Mouse (Mus musculus) CD8-positive naive resting alpha-beta T cell, adult 57 days (primary cell): ENCODE results near the gene Fadd. TPM values are rescaled to one million over a fixed set of nuclear protein-coding genes. Genes with fewer than 3 reads are reported as not detected.

Source experiments
- total RNA-seq: library from RNA; stranded (reverse); gene quantifications from one replicate; pipeline ENCODE4 v1.2.4, GENCODE M21; 2023

The Fadd gene
- 5.3 TPM for total RNA-seq

DNA sequence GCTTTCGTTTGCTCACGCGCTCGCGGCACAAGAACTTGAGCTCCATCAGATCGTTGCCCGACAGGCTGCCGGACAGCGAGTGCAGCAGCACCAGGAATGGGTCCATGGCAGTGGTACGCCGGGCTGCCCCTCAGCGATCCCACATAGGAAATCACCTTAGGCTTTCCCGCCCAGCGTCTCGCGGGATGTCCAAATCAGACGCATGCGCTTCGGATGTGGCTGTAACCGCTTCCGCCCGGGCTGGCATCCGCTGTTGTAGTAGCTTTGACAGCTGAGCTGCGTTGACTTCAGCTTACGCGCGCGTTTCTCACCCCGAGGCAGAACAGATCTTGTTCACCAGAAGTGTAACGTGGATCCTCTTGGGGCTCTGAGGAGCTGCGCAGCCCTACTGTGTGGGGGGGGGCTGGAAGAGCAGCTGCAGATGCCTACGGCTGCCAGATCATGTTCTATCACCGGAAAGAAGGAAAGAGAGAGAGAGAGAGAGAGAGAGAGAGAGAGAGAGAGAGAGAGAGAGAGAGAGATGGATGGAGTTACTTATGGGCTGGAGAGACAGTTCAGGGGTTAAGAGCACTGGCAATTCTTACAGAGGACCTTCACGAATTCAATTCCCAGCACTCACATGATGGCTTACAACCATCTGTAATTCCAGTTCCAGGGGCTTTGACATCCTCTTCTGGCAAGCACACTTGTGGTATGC lies at the start of gene Fadd:
Gene Fadd, minus strand, starts transcription at position 180 of the 697 bp plus-strand sequence.

DNA sequence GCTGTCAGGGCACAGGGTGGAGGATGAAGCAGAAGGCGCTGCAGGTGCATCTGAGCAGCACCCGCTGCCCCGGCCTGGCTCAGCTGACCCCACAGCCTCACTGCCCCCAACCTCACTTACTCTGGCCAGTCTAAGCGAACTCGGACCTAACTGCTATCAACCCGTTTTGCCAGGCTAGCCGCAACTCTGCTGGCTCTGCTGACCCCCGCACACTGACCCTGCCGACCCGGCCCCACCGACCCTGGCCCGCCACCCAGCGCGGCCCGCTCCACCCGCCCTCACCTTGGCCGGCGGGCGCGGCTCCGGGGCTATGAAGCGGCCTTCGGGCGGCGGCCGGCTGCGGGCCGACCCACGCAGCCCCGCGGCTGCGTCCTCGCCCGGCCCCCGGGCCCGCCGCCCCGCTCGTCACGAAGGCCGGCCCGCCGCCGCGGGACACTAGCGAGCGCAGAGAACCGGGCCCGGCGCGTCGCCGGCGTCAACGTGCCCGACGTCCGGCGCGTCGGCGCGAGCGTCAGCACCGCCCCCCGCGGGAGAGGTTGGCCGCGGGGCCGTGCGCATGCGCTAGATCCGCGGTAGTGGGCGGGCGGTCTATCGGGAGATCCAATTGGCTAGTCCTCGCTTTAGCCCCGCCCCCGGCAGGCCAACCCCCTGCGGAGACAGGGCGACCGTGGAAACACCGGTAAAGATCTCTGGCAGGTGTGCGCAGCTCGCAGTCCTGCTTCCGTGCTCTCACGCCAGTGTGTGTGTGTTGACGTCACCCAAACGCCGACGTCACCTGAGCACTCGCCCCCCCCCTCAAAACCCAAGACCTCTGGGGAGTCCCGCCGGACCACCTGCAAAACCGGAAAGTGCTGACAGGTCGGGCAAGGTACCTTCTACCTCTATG lies 28.8 kb downstream of the Fadd start, which contains the start of gene Ppfia1:
Gene Ppfia1, minus strand, starts transcription at position 493 of the 886 bp plus-strand sequence.

Other genes with a start within 250 kb of the Fadd start
- gene Cttn, start 111.5 kb downstream of the Fadd start, total RNA-seq: 0.92 TPM
- 82.7 TPM for gene Ppfia1, start 28.7 kb downstream of the Fadd start, total RNA-seq
- not detected for gene Ano1, start 169.5 kb upstream of the Fadd start, total RNA-seq